Mouse (Mus musculus): ENCODE measurements around the gene Gm10974.

DNA sequence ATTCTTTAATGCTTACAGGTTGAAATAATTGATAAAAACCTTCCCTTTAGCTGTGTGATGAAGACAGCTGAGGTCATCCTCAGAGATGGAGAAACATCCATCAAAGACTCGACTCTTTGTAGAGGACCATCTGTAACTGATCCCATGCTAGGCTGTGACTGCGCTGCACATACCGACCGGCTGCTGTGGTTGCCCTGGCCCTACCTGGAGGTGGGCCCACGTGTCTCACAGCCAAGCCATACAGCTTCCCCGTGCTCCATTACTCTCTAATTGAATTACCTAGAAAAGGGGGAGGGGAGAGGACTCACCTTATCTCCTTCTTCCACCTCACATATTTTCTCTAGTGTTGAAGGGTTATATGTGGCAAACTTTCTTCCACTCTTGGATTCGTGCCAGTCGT is 56.2 kb downstream of the Gm10974 start:
- TF ChIP-seq CTCF (IDR thresholded peaks at IDR 0.05; ENCODE audit: low read depth, low read length) (no peak), POLR2A (IDR thresholded peaks at IDR 0.05; ENCODE audit: extremely low read depth, insufficient read depth, low read length) (no peak)
